Mouse (Mus musculus) heart, postnatal 25 days (tissue): ENCODE data around the gene Lmf1. TPM values are rescaled to one million over a fixed set of nuclear protein-coding genes. Genes with fewer than 3 reads are reported as not detected.

Source experiments
- DNase-seq: peaks from one replicate; pipeline ENCODE4 v3.0.0; 2022; ENCODE audit warnings: low spot score
- intact Hi-C: fragments of 180-260 bp; cut with DNase I; formaldehyde crosslinking; loops from one replicate; pipeline ENCODE4 v1.15.1; 2025
- total RNA-seq, 2 experiments: library from RNA; stranded (reverse); gene quantifications; 2 replicates each; pipeline ENCODE4 v1.2.3; 2021

Gene Lmf1
- total RNA-seq, 2 experiments from 2014 or later: 31.7 to 34.3 TPM

DNA sequence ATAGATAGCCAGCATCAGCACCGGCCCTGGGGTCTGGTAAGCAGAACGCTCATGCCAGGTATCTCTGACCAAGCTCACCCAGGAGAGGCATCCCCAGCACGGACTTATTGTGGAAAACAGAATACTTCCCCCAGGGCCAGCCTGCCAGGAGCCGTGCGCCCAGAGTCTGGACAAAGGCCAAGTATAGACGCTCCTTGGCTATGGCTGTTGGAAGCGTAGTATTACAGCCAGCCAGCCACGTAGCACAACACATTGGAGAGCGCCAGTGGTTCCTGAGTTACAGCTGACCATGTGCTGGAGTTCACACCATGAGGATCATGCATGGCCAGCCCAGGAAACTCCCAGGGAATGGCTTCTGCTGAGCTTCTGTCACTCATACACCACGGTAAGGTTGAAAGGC, 55.2 kb downstream of the Lmf1 start:
- intact Hi-C loops: no loop called here
- no peak for DNase-seq

- intact Hi-C loops: no loop called here
- DNase-seq: no peak
Measured at GRCm38 (mm10) chr17:25635387-25635786, 56.5 kb downstream of the Lmf1 start.

- intact Hi-C loops: no loop called here
- DNase-seq: no peak
Measured at GRCm38 (mm10) chr17:25635806-25636205, 56.9 kb downstream of the Lmf1 start.

- no peak for DNase-seq
- intact Hi-C loops: no loop called here
Measured at GRCm38 (mm10) chr17:25637986-25638385, 59.1 kb downstream of the Lmf1 start.

DNA sequence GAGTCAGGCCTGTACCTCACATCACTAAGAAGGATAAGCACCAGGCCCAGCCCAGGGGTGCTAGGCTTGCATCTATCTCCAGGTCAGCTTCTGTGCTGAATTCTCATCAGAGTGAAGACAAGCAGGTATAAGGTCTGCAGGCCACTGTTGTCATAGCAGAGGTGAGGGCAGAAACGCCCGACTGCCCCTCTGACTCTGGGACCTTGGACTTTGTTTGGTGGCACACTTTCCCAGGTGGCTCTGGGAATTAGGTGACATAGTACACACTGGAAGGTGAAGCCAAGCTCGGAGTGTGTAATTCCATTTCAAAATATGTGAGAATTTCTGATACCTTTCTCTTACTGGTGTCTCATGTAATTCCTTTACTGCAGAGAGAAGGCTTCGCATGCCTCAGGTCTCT, 59.6 kb downstream of the Lmf1 start:
- intact Hi-C loops: no loop called here
- no peak for DNase-seq

- intact Hi-C loops: no loop called here
- no peak for DNase-seq
Measured at GRCm38 (mm10) chr17:25640956-25641355, 62.1 kb downstream of the Lmf1 start.

DNA sequence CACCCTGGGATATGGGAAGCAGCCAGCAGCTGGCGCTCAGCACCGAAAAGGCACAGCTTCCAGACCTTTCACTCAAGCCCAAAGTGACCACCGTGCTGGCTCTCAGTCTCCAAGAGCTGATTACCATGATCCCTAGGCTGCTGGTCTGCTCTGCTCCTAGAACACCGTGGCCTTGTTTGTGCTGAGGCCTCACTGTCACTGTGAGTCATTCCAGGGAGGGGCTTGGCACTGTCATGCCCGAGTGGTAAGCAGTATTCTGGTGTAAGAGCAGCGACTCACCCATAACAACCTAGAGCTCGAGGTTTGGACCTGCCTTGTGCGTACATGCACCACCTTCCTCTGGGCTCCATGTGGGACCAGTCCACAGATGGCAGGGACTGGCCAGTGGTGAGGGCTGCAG, 63.1 kb downstream of the Lmf1 start:
- intact Hi-C loops: no loop called here
- DNase-seq: peak; percentile 38

DNA sequence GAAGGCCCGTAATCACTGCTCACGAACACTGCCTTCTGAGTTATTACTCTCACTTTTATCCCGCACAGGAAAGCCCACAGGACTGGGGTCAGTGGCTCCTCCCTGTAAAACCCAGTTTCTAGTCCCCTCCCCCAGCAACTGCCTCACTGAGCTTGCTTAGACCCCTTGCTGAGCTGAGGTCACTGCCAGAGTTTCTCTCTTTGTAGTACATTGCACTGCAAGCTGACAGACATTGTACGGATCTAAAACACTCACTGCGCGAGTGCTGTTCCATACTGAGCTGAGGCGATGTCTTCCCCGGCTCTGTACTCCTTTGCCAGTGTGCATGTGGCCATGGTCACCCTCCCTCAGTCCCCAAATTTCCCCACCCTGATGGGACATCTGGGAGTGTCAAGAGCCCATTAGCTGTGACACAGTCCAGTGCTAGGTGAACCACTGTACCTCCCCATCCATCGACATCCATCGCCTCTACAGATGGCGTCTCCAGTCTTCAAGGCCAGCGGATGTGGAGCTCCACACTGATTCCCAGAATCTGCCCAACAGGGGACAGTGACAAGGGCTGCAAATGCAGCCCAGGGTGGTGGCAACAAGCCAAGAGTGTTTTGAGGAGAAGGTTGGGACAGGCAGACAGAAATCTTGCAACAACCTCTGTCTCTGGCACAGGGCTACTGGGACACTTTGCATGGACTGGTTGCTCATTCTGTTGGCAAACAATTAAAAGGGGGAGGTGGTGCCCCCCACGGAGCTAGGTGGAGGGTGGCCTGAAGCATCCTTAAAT, 64.8 kb downstream of the Lmf1 start:
- intact Hi-C loops: no loop called here
- no peak for DNase-seq

- no peak for DNase-seq
Measured at GRCm38 (mm10) chr17:25644761-25645160, 65.9 kb downstream of the Lmf1 start.

DNA sequence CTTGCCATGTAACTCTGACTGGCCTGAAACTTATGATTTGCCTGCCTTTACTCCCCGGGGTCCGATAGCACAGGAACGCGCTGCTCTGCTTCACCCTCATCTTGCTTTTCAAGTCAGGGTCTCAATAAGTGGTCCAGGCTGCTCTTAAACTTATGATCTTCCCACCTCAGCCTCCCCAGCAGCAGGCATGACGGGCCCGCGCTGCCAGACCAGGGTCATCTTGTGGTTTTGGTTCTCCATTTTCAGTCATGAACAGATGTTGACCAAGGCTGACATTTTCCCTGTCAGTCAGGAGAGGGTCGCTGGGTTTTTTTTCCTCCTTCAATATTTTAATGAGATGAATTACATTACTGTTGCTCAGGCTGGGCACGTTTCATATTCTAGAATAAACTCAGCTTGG, 66.8 kb downstream of the Lmf1 start:
- no peak for DNase-seq
- intact Hi-C loops: no loop called here

More at GRCm38 (mm10) chr17:25644761-25645160, 65.9 kb downstream of the Lmf1 start:
- intact Hi-C loops: no loop called here

DNA sequence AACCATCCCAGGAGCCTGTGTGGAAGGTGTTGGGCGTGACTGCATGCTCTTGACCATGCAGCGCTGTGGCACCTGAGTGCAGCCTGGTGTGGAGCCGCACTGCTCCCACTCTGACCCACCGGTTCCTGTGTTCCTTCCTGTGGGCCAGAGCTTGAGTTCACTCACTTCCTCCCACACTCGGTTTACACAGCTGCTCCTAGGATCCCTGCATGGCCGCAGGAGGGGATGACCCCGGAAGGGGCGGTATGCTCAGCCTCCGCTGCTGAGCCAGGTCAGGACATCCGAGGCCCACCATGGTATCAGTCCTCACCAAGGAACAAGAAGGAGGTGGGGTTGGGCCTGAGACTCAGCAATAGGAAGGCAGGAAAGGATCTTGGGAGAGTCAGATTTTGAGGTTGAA, 69.0 kb downstream of the Lmf1 start:
- intact Hi-C loops: no loop called here
- DNase-seq: no peak

DNA sequence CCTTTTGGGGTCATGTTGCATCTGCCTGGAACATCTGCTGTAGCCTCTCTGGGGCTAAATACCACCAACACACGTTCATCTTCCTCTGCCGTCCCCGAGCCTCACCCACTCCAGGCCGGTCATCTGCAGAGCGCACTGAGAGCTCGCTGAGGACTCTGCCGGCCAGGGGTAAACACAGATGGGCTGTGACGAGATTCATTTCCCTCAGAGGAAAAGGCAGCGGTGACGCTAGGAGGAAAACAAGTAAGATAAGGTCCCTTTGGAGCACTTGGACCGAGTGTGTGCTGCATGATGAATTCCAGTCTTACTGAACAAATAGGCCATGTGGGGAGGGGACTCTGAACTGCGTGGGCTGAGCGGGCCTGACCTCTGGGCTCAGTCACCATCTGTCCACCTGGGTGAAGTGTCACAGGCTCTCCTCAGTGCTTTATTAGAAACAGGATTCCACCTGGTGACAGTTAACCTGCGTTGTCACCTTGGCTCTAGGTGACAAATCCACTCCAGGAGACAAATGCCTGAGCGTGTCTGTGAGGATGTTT, 69.9 kb downstream of the Lmf1 start:
- intact Hi-C loops: no loop called here
- no peak for DNase-seq

GRCm38 (mm10) chr17:25650726-25651125, 71.8 kb downstream of the Lmf1 start:
- no peak for DNase-seq
- intact Hi-C loops: no loop called here

GRCm38 (mm10) chr17:25652272-25652671, 73.4 kb downstream of the Lmf1 start:
- DNase-seq: no peak
- intact Hi-C loops: no loop called here

- DNase-seq: no peak
- intact Hi-C loops: no loop called here
Measured at GRCm38 (mm10) chr17:25656142-25656825, 77.4 kb downstream of the Lmf1 start.

DNA sequence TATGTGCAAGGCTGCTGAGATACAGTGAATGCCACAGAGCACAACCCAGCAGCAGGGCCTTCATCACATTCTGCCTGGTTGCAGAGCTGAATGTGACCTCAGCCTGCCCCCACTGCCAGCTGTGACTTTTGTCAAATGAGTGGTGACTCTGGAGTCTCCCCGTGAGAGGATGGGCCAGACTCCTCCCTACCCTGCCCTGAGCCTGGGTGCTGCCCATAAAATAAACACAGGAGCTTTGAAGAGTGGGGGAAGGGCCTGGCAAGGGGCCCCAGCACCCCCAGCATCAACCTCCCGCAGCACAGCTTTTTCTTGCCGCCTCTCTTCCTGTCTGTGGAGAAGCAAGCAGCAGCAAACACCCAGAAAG, 77.9 kb downstream of the Lmf1 start:
- no peak for DNase-seq

DNA sequence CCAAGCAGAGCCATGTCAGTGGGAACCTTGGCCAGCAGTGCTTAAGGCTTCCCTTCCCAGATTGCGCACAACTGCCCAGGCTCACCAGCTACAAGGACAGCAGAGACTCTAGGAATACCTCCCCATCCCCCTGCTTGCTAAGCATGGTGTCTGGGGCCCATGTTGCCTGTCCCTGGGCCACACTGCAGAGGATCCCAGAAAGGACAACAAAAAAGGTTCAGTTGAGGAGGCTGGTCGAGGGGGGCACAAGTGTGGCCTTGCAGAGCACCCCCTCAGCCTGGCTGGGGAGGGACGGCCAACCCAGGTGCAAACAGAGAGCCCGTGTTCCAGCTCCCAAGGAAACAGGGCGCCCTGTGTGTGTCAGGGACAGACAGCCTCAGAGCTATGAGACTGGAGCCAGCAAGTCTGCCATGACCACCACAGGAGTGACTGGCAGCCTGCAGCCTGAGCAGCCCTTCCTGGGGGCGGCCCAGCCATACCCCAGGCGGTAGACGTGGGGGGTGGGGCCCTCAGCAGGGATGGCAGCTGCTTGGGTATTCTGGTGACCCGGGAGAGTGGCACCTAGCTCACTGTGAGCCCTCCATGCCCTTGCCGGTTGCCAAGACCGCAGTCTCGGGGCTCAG, 84.4 kb downstream of the Lmf1 start:
- no peak for DNase-seq
- intact Hi-C loops: no loop called here

More for the DNA sequence above, 77.9 kb downstream of the Lmf1 start:
- intact Hi-C loops: no loop called here

GRCm38 (mm10) chr17:25665485-25665884, 86.6 kb downstream of the Lmf1 start:
- intact Hi-C loops: no loop called here
- no peak for DNase-seq

DNA sequence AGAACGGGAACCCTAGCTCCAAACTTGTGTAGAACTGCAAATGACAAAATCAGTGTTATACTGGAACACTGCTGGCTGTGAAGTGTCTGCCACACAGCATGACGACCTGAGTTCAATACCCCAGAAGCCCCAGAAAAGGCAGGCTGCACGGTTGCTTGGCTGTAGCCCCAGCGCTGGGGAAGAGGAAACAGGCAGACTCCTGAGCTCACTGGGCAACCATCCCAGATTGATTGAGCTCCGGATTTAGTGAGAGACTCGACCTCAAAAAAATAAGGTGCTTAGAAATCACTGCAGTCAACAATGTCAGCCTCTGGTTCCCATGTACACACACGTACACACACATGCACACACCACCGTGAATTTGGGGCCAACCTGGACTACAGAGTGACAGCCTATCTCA, 87.0 kb downstream of the Lmf1 start:
- intact Hi-C loops: no loop called here
- DNase-seq: no peak

- intact Hi-C loops: no loop called here
- DNase-seq: no peak
Measured at GRCm38 (mm10) chr17:25668481-25669055, 89.7 kb downstream of the Lmf1 start.

GRCm38 (mm10) chr17:25672982-25673381, 94.1 kb downstream of the Lmf1 start:
- intact Hi-C loops: no loop called here
- no peak for DNase-seq
